Mouse (Mus musculus) cerebellum, adult 2 months (tissue): Measurements from ENCODE around the gene Rtp2.

Source experiments
- CTCF ChIP-seq: fragments of 200-500 bp; IDR thresholded peaks from 2 replicates; pipeline ENCODE4 v1.5.1; 2011; ENCODE audit warnings: low read depth, mild to moderate bottlenecking, control low read depth, low read length, moderate library complexity, borderline replicate concordance; ENCODE audit not compliant: insufficient read depth
- POLR2A ChIP-seq: fragments of 200-500 bp; IDR thresholded peaks from 2 replicates; pipeline ENCODE4 v1.6.1; 2011; ENCODE audit warnings: low read length, control low read depth, borderline replicate concordance; ENCODE audit not compliant: insufficient read depth

DNA sequence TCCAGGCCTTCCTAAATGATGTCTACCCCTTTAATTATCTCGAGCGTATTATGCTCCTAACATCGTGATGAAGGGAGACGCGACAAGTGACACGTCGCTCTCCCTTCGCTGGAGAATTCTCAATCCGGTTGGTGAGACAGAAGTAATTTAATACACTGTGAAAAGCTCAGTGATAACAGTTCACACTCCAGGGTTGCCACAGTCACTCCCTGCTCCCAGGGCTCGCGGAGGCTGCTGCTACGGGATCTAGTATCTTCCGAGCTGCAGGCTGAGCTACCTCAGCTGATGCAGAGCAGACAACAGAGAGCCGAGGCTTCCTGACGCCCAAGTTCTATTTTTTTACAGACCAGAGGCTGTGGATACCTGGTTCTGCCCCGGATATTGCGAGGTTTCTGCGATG is 919 bp downstream of the Rtp2 start:
- TF ChIP-seq CTCF = no peak
- no peak for TF ChIP-seq POLR2A
